Mouse (Mus musculus): Measurements from ENCODE around the gene Lmod2.

DNA sequence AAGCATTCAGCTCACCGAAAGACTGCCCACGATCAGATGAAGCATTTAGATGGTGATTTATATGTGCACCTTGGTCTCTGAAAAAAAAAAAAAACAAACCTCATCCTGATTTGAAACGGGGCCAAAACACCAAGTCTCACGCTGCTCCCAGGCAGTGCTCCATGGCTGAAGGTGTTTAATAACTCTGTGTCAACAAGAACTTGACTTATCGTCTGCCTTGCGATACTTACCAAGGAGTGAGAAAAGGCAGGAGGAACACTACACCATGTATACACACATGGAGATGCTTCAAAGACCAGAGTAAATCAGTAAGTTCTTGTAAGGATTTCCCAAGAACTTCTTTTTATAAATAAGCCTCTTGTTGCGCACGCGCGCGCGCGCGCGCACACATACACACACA lies 10.0 kb downstream of the Lmod2 start:
- TF ChIP-seq CTCF (IDR thresholded peaks at IDR 0.05; ENCODE audit: low read depth, low read length) = no peak
- TF ChIP-seq TAL1 (conservative IDR thresholded peaks at IDR 0.05; ENCODE audit: low read depth, low read length) = no peak
- TF ChIP-seq GATA1 (IDR thresholded peaks at IDR 0.05; ENCODE audit: borderline replicate concordance, low read length) = no peak
